Mouse (Mus musculus) left cerebral cortex, postnatal 14 days (tissue): ENCODE results near the gene Slc1a7. TPM values are rescaled to one million over a fixed set of nuclear protein-coding genes. Genes with fewer than 3 reads are reported as not detected.
A peak's percentile ranks its signal among the peaks of the same experiment; 100 is the strongest.

Source experiments
- DNase-seq, 2 experiments: peaks; one replicate each; pipeline ENCODE4 v3.0.0; 2021 to 2022; ENCODE audit warnings: low spot score in 2 of 2, mixed read lengths in 1 of 2
- intact Hi-C: fragments of 180-260 bp; cut with DNase I; formaldehyde crosslinking; loops from one replicate; pipeline ENCODE4 v1.15.1; 2025
- total RNA-seq, 2 experiments: library from RNA; stranded (reverse); gene quantifications; 2 replicates each; pipeline ENCODE4 v1.2.3; 2021

Slc1a7 gene
- total RNA-seq, 2 experiments from 2014 or later = 0.37 TPM; not detected in 1

- no peak for DNase-seq
- intact Hi-C loops = no loop called here
These were observed 5.9 kb upstream of the Slc1a7 start for GRCm38 (mm10) chr4:107962044-107962732.

DNA sequence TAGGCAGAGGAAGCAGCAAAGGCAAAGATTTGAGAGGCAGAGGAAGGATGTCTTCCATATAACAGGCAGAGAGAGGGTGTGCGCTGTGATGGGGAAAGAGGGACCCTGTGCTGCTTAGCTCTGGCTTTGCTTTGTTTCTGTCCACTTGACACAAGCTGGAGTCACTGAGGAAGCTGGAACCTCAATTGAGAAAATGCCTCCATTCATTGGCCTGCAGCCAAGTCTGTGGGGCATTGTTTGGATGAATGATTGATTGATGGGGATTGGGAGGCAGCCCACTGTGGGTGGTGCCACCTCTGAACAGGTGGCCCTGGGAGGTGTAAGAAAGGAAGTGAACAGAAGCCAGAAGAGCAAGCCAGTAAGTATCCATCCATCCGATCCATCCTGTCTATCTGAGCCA is 5.3 kb upstream of the Slc1a7 start:
- DNase-seq = no peak
- intact Hi-C loops = no loop called here

DNA sequence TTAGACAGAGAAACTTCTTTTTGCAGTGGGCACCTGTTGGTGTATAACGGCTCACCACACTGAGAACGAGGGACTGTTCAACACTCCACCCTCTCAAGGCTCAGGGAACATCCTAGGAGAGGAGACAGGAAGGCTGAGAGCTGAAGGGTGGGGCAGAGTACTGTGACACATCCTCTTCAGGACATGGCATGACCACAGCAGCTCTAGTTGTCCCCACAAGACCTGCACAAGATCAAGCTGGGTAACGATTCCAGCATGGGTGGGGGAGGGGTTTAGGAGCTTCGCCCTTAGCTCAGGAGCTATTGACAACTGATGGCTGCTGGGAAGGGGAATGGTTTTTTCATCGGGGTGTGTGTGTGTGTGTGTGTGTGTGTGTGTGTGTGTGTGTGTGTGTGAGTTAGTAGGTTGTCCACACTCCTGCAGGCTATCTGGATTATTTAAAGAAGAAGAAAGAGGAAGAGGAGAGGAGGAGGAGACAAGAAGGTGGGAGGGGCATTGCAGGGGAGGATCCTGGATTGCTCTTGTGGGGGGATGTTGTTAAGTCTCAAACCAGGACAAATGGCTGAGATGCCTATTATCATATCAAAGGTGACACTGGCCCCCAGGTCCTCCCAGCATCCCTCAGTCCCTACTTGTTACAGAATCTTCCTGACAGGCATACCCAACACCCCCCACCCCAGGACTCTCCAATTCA is 1.6 kb upstream of the Slc1a7 start:
- no peak for DNase-seq
- intact Hi-C loops = no loop called here

GRCm38 (mm10) chr4:107969781-107970180 is 1.6 kb downstream of the Slc1a7 start:
- DNase-seq = no peak
- intact Hi-C loops = no loop called here

- no peak for DNase-seq
- intact Hi-C loops = no loop called here
These were observed 3.0 kb downstream of the Slc1a7 start for GRCm38 (mm10) chr4:107971162-107971561.

DNA sequence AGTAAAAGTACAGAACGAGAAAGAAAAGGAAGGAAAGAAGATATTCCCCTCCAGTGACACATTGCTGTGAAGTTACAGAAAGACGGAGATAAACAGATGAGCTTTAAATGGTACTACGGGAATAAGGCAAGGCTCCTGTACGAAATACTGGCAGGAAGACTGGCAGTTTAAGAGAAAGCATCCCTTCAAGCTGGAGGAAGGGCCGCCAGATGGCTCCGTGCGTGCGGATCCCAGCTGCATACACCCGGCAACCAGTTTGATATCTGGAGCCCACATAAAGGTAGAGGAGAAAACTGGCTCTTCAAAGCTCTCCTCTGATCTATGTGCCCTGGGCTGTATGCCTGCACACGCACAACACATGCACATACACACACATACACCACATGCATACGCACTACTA is 6.4 kb downstream of the Slc1a7 start:
- no peak for DNase-seq
- intact Hi-C loops = no loop called here

DNA sequence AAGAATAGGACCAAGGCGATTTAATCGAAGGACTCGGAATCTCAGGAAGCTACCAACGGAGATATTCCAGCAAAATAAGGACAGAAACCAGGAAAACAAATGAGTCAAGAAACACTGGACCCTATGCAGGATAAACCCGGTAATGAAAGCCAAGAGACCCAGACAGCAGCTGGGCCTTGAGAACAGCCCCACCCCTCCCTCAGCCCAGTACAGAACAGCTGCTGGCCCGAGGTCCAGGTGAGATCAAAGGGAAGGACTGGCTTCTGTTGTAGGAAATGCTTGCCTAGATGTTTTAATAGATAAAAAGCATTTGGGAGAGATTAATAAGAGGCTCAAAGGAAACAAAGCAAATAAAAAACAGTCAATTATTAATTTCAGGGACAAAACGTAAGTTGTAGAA is 6.9 kb downstream of the Slc1a7 start:
- no peak for DNase-seq
- intact Hi-C loops = no loop called here

- intact Hi-C loops = no loop called here
- no peak for DNase-seq
These were observed 9.5 kb downstream of the Slc1a7 start for GRCm38 (mm10) chr4:107977593-107977992.

DNA sequence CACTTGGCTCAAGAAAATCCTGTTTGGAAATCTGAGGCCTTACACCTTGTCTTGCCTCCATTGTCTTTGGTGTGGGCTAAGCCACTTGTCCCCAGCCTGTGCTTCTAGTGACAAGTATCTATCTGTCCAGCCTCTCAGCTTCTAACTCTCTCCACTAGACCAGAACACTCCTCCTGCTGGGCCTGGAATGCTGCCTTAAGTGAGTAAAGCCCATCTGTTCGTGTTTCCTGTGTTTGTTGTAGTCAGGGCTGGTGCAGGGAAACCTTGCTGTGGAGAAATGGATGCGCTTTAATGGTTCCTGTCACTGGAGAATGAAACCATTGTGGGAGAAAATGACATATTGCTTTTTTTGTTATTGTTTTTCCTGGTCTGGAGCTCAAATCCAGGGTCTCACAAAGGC is 11.4 kb downstream of the Slc1a7 start:
- intact Hi-C loops = no loop called here
- peak in 1 of 2 experiments; percentile 45 for DNase-seq

DNA sequence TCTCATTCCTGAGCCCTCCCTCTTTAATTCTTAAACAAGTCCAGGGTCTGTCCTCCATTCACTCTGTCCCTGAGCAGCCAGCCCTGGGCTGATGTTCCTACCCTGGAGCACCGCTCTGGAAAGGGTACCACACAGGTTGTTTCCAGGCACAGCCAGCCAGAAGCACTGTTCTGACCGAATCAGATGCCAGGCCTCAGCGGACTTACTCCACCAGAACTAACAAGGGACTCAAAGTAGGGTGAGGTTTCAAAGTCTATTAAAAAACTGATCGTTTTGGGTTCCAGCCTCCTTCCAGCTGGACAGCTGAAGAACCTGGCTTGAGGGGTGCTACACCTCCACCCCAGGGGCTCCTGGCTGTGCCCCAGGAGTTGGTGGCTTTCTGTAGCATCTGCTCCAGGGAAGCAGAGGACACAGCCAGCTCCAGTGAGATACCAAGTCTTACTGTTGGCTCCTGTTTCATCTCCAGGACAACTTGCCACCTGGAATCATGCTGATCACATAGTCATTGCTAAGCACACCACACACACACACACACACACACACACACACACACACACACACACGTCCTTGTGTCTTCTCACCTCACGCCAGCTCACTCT is 12.0 kb downstream of the Slc1a7 start:
- intact Hi-C loops = no loop called here
- no peak for DNase-seq

DNA sequence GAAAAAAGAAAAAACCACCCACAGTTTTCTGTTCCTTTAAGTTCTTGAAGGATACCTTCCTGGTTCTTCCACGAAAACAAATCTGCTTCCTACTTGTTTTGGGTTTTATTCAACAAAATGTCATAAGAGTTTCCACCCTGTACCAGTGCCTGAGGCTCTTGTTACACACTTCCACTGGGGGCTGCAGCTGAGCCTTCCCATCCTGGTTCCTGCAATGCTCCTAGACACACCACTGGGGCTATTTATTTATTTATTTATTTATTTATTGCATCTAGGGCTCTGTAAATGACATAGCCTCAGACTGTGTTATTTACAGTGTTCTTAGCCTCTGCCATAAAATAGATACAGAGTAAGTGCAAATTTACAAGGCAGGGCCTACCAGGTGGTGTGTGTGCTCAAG is 15.6 kb downstream of the Slc1a7 start:
- no peak for DNase-seq
- intact Hi-C loops = no loop called here

- intact Hi-C loops = no loop called here
- DNase-seq = peak; percentile 81 to 91
These were observed 16.3 kb downstream of the Slc1a7 start for GRCm38 (mm10) chr4:107984282-107984981.

DNA sequence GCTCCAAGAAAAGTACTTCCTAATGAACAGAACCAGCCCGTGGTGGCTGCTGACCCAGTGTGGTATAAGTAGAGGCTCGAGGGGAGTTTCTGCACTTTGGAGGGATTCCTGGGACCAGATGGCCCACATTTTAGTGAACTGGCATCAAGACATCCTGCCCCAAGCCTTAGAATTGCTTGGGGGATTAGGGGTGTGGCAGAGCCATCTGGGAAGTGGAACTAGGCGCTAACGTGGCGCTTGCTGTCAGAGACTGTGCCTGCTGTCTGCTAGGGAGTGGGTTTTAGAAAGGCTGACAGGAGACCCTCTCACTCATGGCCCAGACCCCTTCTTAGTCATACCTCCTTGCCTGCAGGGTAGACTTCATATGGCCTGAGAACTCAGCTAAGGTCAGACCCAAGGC is 17.7 kb downstream of the Slc1a7 start:
- intact Hi-C loops = no loop called here
- DNase-seq = no peak

DNA sequence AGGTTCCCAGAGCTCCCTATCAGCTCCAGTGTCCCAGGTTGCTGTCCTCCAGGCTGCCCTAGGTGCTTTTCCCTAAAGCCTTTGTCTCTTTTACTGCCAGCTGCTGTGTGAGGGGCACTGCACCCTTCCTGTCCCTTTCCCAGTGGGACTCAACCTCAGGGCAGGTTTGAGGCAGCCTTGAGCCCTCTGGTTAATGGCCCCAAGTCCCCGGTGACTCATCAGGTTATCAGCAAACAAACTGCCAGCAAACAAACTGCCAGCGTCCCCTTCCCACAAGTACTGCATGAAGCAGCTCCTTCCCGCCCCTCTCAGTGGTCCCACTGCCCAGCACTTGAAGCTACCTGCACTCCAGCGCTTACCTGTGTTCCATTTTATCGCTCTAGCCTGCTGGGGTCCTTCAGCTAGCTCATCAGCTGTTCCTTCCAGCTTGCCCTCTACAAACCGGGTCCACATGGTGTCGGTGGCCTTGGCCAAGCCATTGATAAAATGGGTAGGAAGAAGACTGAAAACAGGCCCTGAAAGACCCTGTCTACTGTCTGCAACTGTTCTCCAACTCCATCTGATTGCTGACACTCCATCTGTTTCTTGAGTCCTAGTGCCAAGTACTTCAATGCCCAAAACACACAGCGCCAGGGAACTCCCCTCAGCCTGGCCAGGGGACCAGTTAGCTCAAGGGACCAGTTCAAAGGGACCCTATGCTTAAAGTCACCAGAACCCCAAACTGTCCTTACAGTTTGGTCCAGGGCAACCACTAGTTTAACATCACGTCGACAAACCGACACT is 18.4 kb downstream of the Slc1a7 start:
- intact Hi-C loops = no loop called here
- DNase-seq = no peak

GRCm38 (mm10) chr4:107988931-107989330 is 20.8 kb downstream of the Slc1a7 start:
- no peak for DNase-seq
- intact Hi-C loops = no loop called here

DNA sequence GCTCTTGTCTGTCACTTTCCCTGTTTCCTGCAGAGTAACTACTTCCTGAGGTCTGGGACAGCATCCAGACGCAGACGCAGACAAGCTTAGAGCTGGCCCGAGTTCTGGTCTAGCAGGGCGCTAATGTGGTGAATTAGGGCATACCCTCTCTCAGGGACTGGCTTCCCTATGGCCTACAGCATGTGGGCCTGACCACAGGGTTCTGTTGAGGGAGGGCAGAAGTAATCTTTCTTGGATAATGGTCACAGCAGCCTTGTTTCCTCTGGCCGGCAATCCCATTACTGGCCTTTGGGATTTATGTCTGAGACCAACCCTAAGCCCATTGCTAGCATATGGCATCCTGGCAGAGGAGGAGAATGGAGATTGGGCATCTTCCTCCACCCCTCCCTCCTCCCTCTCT is 22.7 kb downstream of the Slc1a7 start:
- no peak for DNase-seq
- intact Hi-C loops = no loop called here

DNA sequence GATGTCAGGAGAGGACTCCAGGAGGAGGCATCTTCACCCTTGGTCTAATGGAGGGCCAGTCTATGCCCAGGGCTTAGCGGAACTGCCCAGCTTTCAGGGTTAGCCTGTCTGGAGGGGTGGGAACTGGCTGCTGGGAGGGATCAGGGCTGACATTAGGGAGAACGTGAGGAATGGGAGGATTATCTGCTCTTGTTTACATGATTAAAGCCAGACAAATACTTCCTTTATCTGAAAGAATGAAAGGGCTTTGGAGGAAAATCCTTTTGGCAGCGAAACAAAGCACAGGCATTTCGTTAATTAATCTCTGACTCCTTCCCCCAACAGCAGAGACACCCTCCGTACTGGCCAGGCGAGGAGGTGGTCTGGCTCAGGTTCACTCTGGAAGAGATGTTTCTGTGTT is 23.7 kb downstream of the Slc1a7 start:
- no peak for DNase-seq

DNA sequence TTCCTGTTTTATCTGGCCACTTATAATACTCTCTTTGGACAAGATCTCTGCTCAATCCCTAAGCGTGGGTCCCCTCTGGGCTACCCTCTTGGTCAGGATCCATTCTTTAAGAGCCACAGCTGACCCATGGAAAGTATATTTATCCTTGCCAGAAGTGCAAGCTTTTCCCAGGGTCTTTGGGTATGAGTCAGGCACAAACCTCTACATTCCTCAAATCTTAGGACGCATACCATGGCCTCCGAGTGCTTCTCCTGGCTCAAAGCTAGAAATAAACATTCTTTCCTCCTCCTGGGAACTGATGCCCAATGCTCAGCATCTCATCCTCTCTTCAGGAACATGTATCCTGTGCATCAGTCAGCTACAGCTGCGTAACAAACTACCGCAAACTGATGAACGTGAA is 26.9 kb downstream of the Slc1a7 start:
- intact Hi-C loops = no loop called here

More for the DNA sequence above, 23.7 kb downstream of the Slc1a7 start:
- intact Hi-C loops = no loop called here

DNA sequence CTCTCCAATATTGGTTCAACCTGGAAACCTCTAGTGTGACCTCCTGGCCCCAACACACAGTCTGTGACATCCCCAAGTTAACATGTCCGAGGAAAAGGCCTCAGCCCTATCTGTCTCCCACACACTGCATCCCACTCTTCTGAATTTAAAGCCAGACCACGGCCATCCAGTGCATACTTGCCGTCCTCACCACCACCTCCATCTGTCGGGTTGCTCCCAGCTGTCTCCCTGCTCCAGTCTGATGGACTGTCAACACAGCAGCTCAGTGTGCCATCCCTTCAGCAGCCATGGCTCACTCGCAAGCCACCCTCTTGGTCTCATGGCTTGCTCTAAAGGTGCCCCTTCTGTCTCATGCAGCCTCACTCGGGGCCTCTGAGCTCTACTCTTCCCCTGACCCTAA is 27.6 kb downstream of the Slc1a7 start:
- no peak for DNase-seq
- intact Hi-C loops = no loop called here

More for the DNA sequence above, 26.9 kb downstream of the Slc1a7 start:
- DNase-seq = no peak
